Mouse (Mus musculus): ENCODE measurements around the gene Dcbld2.
"Not testable (repeated sequence)": the region's sequence is repeated elsewhere in the genome, so short reads cannot be mapped to it uniquely, and the experiment has no call there.

Dcbld2 gene

DNA sequence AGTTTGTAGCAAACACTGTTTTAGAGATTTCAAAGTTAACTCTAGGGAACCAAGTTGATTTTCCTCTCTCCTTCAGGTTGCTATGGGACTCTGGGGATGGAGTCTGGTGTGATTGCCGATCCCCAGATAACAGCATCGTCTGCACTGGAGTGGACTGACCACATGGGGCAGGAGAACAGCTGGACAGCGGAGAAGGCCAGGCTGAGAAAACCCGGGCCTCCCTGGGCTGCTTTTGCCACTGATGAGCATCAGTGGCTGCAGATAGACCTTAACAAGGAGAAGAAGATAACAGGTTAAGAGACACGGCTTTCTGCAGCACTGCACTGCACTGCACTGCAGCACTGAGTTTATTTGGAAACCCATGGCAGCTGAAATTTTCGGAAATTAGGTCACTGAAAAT is 42.4 kb downstream of the Dcbld2 start:
- no peak for DNase-seq (ENCODE audit: low spot score in 2 of 2)

DNA sequence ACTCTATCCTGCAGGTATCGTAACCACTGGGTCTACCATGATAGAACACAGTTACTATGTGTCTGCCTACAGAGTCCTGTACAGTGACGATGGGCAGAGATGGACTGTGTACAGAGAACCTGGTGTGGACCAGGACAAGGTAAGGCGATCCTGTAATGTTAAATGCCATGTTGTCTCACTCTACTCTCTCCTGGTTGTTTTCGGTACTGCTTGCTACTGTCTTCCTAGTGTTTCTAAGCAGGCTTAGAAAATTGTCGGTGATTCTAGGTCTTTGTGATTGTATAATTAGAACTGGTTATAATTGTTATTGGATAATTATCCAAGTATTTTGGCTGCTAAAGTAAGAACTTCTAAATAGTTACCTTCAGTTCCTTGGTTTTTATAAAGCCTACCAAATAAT is 43.4 kb downstream of the Dcbld2 start:
- no peak for DNase-seq (ENCODE audit: low spot score in 2 of 2)

DNA sequence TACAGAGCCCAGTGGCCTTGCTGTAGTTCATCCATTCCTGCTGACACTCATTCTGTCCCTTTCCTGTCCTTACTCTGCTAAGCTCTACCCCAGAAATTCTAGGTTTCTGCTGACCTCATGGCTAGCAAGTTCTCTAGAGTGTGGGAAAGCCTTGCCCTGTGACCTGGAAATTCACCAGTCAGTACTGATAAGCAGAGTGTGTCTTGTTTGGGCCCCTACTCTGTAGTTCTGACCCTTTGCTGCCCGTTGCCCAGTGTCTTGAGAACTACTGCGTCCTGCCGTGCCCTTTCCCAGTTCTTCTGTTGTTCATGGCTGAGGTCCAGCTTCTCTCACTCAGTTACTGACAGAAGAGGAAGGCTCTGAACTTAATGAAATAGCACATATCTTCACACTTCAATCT is 44.9 kb downstream of the Dcbld2 start:
- no peak for DNase-seq (ENCODE audit: low spot score in 2 of 2)

DNA sequence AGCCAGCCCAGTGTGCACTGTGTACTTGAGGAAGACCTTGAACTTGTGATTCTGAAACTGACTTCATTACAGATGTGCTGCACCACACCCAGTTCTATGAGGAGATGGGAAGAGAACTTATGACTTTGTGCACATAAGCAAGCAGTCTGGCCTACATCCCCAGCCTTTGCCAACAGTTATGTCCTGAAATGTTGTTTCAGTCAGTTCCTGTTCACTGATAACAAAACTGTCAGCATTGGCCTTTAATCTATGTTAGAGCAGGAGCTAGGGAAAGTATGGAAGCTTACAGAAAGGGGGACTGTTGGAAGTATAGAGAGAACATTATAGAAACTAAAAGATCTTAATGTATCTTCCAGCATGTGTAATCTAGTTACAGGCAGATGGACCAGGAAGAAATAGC is 45.6 kb downstream of the Dcbld2 start:
- no peak for DNase-seq (ENCODE audit: low spot score in 2 of 2)

DNA sequence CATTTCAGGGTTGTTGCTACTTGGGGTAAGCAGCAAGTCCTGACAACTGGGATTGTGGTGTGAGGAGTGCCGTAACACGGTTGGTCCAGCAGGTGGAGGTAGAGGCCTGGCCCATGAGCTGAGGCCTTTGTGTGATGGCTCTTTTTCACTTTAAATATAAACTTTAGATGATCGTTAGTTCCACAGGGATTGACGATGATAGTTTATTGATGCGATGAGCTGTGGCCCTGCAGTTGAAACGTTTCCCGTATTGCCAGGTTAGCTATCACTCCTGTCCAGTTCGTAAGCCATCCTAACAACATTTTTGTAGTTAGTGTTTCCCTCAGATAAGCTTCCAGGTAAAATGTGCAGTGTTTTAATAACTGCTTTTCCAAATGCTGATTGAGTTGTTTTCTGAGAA is 46.4 kb downstream of the Dcbld2 start:
- peak; percentile 42 to 62 for DNase-seq (ENCODE audit: low spot score in 2 of 2)

DNA sequence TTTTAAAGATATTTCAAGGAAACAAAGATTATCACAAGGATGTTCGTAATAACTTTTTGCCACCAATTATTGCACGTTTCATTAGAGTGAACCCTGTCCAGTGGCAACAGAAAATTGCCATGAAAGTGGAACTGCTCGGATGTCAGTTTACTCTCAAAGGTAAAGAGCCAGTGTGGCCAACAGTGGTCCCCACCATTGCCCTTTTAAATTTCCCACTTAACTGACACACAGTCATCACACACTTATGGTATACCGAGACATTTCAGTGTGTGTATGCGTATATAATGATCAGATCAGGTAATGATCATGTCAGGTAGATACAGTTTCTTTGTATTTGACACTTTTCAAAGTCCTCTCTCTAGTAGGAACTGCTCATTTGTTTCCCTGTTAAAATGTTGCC is 46.9 kb downstream of the Dcbld2 start:
- no peak for DNase-seq (ENCODE audit: low spot score in 2 of 2)

DNA sequence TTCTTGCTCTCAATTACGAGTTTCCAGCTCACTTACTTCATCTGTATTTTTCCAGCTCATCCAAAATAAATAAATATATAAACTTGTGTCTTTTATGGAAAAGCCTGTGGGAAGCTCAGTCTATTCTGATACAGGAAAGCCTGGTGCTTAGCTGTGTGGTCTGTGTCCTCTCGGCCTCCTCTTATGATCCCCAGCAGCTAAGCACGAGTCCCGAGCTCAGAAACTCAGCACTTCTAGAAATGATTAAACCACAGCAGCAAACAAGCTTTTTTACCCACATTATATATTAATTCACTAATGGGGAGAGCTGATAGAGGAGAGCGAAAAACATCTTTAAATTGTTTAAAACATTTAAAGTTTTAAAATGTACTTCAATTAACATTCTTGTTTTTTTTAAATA is 48.2 kb downstream of the Dcbld2 start:
- no peak for DNase-seq (ENCODE audit: low spot score in 2 of 2)

DNA sequence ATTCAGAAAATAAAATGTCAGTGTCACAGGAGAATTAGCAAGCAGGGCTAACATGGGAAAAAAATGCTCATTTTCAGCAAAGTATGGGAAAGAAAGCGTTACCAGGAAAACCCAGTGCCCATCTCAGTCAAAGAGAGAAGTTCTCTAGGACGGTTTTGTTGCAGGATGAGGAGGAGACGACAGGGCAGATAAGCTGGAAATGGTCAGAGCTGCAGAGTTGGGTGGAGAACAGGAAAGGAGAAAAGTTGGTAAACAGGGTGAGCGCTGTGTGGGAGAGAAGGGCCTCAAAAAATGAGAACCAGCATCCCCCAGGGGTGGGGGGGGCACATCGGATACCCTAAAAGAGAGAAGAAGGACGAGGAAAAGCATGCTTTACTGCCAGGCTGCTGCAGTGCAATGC is 48.7 kb downstream of the Dcbld2 start:
- DNase-seq (ENCODE audit: low spot score in 2 of 2): no peak

DNA sequence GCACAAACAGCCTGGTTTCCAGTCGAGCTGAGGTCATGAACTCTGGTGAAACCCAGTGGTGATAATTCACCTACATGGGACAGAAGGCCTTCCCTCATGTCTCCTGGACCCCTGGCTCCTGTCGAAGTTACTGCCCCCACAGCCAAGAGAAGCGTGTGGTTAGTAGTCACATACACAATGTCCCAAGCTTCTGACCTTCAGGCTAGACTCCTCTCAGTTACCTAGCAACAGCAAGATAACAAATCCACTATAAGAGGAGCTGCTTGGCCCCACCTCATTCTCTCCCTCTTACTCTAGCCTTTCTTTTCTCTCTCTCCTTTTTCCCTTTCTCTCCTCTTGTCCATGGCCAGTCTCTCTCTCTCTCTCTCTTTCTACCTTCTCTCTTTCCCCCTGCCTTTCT is 51.7 kb downstream of the Dcbld2 start:
- DNase-seq (ENCODE audit: low spot score in 2 of 2): not testable (repeated sequence)

DNA sequence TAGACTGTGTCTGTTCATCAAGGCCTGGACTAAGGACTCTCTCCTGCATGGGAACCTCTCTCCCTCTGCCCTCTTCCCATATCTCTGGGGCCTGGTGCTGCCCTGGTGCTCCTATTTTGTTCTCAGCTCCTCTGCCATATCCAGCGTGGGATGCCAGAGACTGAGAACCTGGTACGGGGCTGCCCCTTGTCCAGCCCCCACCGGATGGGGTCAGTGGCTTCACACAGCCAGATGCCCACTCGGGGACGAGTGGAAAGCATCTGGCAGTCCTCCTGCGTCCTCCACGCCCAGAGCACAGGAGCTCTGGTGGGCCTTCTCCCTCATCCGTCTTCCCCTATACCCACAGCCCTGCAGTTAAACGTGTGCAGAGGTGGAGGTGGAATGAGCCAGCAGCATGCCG is 52.1 kb downstream of the Dcbld2 start:
- DNase-seq (ENCODE audit: low spot score in 2 of 2): no peak

DNA sequence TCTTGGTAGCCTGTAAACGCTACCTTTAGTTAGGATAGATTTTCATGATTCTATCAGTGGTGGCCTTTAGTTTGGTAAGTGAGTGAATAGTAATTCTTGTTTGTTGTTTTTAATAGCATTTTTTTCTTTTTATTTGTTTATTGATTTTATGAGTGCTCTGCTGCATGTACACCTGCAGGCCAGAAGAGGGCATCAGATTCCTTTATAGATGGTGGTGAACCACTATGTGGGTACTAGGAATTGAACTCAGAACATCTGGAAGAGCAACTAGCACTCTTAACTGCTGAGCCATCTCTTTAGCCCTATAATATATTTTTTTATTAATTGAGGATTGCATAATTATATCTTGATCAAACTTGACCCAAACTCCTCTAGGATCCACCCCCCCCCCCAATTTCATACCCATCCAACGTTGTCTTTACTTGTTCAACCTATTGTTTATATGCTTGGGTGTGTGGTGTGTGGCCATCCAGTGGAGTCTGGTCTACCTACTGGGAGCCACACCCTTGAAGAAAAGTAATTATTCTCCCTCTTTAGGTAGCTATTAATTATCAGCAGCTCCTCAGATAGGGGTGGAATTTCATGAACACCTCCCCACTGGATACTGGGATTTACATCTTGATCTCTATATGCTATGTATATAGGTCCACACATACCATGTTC is 53.7 kb downstream of the Dcbld2 start:
- DNase-seq (ENCODE audit: low spot score in 2 of 2): no peak

DNA sequence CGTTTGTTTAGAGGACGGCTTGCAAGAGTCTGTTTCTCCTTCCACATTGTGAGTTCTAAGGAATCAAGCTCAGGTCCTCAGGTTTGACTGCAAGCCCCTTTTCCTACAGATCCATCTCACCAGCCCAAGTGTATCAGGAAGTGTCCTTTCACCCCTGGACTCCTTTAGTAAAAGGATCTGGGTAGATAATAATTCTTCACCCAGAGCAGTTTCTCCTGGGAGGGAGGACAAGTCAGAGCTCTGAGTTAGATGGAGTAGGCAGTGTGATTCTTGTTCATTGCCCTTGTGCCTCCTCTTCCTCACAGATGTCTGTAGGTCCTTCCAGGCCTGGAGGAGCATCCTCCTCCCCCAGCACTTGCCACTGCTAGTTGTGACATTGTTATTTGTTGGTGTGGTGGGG is 54.3 kb downstream of the Dcbld2 start:
- no peak for DNase-seq (ENCODE audit: low spot score in 2 of 2)

DNA sequence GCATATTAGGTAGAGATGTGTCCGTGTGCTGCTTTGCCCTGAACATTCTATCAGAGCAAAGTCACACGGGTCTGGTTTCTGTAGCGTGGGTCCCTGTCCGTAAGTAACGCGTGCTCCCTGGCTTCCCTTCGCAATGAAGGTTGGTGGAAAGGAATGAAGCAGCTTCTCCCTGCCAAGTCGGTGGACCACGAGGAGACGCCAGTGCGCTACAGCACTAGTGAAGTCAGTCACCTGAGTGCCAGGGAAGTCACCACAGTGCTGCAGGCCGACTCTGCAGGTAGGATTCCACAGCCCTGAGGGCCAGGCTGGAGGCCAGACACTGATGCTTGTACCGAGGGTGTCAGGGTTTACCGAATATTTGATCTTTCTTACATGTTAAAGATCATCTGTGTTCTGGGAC is 55.8 kb downstream of the Dcbld2 start:
- DNase-seq (ENCODE audit: low spot score in 2 of 2): no peak

DNA sequence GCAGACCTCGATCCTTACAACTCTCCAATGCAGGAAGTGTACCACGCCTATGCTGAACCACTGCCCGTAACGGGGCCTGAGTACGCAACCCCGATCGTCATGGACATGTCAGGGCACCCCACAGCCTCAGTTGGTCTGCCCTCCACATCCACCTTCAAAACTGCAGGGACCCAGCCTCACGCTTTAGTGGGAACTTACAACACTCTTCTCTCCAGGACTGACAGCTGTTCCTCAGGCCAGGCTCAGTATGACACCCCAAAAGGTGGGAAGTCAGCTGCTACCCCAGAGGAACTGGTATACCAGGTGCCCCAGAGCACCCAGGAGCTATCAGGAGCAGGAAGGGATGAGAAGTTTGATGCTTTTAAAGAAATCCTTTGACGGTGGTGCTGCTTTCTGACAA is 57.2 kb downstream of the Dcbld2 start:
- DNase-seq (ENCODE audit: low spot score in 2 of 2): no peak

DNA sequence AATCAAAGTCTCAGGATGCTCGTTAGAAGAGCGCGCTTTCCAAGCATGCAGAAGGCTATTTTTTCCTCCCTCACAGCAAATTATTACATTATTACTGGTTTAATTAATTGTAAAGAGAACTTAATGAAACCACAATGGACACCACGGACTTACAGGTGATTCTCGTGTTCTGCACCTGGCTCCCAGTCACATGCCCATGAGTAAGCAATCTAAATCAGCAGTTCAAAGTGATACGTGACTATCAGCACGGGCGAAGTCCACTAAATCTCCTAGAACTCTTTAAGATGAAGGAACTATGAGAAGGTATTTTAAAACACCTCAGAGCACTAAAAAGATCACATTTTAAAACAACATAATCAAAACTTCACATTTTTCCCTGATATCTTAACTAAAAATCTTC is 61.8 kb downstream of the Dcbld2 start:
- no peak for DNase-seq (ENCODE audit: low spot score in 2 of 2)

DNA sequence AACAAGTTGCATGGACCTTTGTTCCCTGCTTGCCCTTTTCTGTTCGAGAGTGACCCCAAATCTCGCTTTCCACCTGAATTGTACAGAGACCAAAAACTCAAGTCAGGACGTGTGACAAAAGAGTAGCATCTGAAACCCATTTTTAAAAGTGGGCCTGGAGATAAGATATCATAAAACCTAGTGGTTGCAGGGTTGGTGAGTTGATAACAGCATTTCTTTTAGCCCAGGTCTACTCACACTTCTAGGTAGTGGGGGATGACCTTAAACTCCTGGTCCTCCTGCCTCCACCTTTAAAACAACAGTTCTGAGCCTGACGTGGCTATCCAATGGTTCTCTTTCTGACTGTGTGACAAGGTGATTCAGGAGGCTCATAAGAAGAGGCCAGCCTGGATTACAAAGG is 62.6 kb downstream of the Dcbld2 start:
- DNase-seq (ENCODE audit: low spot score in 2 of 2): no peak

DNA sequence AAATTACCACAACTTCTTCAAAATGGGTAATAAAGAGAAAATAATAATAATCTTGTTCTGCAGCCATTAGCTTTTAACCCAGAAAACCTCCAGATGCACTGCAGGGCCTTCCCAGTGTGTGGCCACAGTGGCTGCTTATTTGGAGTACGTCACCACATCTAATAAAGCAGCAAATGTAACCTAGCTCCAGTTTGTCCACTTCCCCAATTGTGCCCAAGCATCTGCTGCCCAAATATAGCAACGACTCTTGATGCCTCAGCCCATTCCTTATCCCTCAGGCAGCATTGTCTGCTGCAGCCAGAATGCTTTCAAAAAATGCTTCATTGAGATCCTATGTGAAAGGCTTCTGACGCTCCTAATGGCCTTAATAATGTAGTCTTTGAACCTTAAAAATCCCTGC is 66.6 kb downstream of the Dcbld2 start:
- no peak for DNase-seq (ENCODE audit: low spot score in 2 of 2)

DNA sequence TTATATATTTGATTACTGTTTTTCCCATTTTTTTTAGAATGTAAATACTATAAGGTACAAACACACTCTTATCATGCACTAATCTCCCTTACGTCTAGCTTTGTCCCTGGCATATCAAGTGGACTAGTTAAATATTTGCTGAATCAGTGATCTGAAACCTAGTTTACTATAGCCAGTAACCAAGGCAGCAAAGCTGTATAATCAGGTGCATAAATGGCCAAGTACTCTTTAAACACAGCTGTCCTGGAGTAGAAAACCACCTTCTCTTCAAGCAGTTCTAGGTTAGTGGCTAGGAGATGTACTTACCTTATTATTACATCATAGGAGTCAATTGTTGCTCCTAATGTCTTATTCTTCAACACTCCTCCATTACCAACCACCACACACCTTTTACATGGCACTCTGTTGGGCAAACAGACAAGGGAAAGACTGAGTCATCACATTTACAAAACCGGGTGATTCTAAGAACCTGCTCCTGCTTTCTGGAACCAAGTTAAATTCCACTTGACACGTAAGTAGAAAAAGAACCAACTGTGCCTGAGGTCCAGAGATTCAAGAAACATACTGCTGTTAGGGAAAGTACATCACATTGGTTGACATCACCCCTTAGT is 67.4 kb downstream of the Dcbld2 start:
- DNase-seq (ENCODE audit: low spot score in 2 of 2): no peak

DNA sequence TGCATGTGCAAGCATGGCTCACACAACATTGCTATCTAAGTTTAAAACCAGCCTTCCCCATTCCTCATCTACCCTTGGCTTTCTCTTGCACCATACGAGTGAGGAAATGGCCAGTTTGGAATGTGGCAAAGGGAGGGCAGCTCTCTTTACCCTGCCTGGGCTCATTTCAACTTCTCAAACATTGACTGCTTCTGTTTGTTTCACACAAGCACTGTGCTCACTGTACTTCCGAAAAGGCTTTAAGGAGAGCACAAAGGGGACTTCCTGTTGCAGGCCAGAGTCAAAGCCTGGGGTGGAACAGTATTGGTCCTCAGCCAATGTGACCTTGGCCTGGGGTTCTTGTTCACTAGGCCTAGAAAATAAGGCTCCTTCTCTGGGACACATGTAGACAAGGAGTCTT is 68.1 kb downstream of the Dcbld2 start:
- no peak for DNase-seq (ENCODE audit: low spot score in 2 of 2)

DNA sequence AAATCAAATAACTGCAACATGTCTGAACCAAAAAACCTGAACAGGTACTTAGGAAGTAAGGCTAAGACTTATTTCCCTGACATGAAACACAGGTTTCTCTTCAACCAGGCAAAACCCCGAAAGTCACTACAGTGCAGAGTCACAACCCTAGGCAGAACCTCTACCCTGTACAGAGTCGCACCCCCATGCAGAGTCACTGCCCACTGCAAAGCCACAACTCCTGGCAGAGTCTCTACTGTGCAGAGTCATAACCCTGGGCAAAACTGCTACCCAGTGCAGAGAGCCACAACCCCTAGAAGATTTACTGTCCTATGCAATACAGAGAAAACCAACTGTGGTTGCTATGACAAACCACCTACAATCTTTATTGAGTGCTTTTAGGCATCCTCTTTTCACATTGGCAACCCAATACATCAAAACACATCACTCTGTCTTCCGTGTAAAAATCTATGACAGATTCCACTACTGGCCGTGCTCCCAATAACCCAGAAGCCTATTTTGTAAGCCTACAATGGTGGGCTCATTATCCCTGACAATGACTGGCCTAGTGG is 71.7 kb downstream of the Dcbld2 start:
- no peak for DNase-seq (ENCODE audit: low spot score in 2 of 2)

DNA sequence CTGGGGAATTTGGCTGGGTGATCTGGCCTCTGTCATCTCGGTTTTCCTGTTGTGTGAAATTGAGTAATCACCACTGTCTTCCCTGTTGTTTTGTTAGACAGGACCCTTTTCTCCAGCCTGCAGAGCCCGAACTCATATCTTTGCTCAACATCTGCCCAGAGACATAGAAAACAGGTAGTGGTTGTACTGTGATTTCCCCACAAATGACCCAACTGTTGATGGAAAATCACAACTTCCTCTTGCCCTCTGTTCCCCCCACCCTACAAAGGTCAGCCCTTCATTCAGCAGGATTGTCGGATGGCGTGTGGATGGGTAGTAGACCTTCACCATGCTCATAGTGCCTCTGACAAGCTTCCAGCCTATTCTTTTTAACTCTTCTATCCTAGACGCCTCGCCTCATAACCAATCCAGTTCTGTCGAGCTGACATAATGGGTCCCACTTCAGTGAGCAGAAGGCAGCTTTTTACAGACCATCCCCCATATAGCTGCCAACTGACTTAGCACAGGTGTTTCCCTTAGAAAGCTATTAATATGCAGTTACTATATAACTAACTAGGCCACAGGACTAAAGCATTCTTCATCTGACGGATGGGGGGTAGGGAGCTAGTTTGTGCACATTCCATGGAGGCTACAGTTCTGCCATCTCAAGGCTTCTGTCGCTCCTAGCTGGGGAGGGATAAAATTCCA is 73.1 kb downstream of the Dcbld2 start:
- no peak for DNase-seq (ENCODE audit: low spot score in 2 of 2)

DNA sequence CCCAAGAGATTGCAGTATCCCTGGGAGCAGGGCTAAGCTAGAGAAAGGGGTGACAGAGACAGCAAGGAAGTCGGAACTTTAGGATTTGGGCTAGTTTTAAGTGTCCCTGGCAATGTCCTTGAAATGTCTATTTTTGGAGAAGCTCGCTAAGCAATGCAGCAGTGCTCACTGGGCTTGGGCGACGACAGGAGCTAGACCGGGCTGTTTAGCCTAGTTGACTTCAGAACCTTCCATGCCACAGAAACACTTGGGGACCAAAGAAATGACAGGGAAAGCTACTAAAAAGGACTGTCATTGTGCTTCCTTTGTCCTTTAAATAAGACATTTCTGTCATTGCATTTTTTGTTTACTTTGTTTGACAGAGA is 73.6 kb downstream of the Dcbld2 start:
- no peak for DNase-seq (ENCODE audit: low spot score in 2 of 2)

DNA sequence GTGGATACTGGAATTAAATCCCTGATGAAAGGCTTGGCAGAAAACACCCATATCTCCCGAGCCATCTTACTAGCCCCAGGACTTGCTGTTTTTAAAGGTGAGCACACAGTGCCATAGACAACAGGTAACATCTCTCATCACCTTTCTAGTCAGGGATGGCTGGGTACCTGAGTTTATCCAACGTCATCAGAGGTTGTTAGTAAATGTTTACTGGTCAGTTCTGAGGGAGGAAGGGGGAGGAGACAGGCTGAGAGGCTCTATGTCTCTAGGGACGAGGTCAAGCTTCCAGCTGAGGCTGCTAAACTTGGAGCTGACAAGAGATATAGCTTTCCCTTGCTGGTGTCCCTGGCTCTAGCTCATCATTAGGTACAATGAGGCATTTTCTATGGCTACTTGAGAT is 74.1 kb downstream of the Dcbld2 start:
- no peak for DNase-seq (ENCODE audit: low spot score in 2 of 2)

Data from frontal cortex, postnatal 36 days (tissue).